12 mouse cellular contexts compared by ENCODE assay signal in genomic region chr15:18844807-18845206, GRCm38 (mm10). TPM values are rescaled to one million over a fixed set of nuclear protein-coding genes. Genes with fewer than 3 reads are reported as not detected.
DNase-seq lines count a peak whose midpoint lies in the region; ATAC-seq lines count a peak whose summit lies in the region.
"Had no signal": no experiment of that assay in that cellular context is flagged by ENCODE, and none has a peak within 500 bp of the region (broad histone marks: within the 10 kb centered on the region; RNA-seq: fewer than 3 reads in every experiment).

No protein-coding gene starts in this region.

- H3K4me1 ChIP-seq in heart, embryonic 13.5 days, result peaks cover 4% of the 10 kb centered on the region; the same call in 1 of the 2 replicates
- H3K4me1 ChIP-seq in midbrain, embryonic 14.5 days (ENCODE audit: control insufficient read depth, insufficient read depth, low read length), result no peaks in the 10 kb centered on the region
- H3K4me1 ChIP-seq in midbrain, embryonic 11.5 days (ENCODE audit: control insufficient read depth, insufficient read depth, low read length), result no peaks in the 10 kb centered on the region
- H3K4me1 ChIP-seq in limb, embryonic 10.5 days, result peaks cover 9% of the 10 kb centered on the region
- H3K4me1 ChIP-seq: limb, embryonic 15.5 days had no signal

- no peak for DNase-seq in heart, postnatal 36 days
- DNase-seq in midbrain, embryonic 14.5 days, result peak; percentile 37
- DNase-seq in midbrain, embryonic 11.5 days (ENCODE audit: low spot score, missing footprints), result no peak
- DNase-seq in limb, embryonic 10.5 days (ENCODE audit: low spot score), result peak; percentile 30
- no peak for DNase-seq in right cerebral cortex, postnatal 25 days
- DNase-seq: heart, adult 18-20 months; kidney, postnatal 36 days; thymus, postnatal 14 days had no signal

- H3K27ac ChIP-seq in heart, embryonic 13.5 days (replicated peaks), result no peak overlapping the region
- peak overlapping the region; percentile 38; the same call in 1 of the 2 replicates for H3K27ac ChIP-seq in midbrain, embryonic 14.5 days (replicated peaks; ENCODE audit: low read depth, low read length)
- H3K27ac ChIP-seq in midbrain, embryonic 11.5 days (ENCODE audit: low read depth, low read length), result no peak overlapping the region
- H3K27ac ChIP-seq in limb, embryonic 10.5 days, result no peak overlapping the region
- H3K27ac ChIP-seq: limb, embryonic 15.5 days; macrophage had no signal

- H3K4me2 ChIP-seq in heart, embryonic 13.5 days, result peak overlapping the region; percentile 54
- peak overlapping the region; percentile 28 for H3K4me2 ChIP-seq in midbrain, embryonic 14.5 days (ENCODE audit: low read length)
- H3K4me2 ChIP-seq in midbrain, embryonic 11.5 days, result no peak overlapping the region
- H3K4me2 ChIP-seq: limb, embryonic 15.5 days had no signal

- H3K9me3 ChIP-seq in heart, embryonic 13.5 days, result no peaks in the 10 kb centered on the region; the same call in 1 of the 2 replicates
- H3K9me3 ChIP-seq in midbrain, embryonic 14.5 days (ENCODE audit: control insufficient read depth, low read length), result peaks cover 3% of the 10 kb centered on the region; the same call in 1 of the 2 replicates
- H3K9me3 ChIP-seq in midbrain, embryonic 11.5 days (ENCODE audit: control insufficient read depth, low read length), result no peaks in the 10 kb centered on the region
- H3K9me3 ChIP-seq in limb, embryonic 10.5 days (replicated peaks), result no peaks in the 10 kb centered on the region
- H3K9me3 ChIP-seq: limb, embryonic 15.5 days had no signal

- H3K9ac ChIP-seq in heart, embryonic 13.5 days, result no peak overlapping the region
- H3K9ac ChIP-seq in midbrain, embryonic 14.5 days (replicated peaks; ENCODE audit: low read length), result no peak overlapping the region
- no peak overlapping the region for H3K9ac ChIP-seq in midbrain, embryonic 11.5 days (ENCODE audit: low read length)
- H3K9ac ChIP-seq: limb, embryonic 15.5 days had no signal

- intact Hi-C loops in heart, postnatal 36 days (cut with DNase I), result no loop called here

- ATAC-seq in heart, embryonic 13.5 days (ENCODE audit: extremely low read depth, insufficient number of reproducible peaks, low FRiP score, low TSS enrichment), result no peak
- ATAC-seq in midbrain, embryonic 14.5 days (ENCODE audit: low FRiP score, low TSS enrichment), result no peak
- no peak for ATAC-seq in midbrain, embryonic 11.5 days (ENCODE audit: low FRiP score)
- no peak for ATAC-seq in inflammation-experienced regulatory T-cells, adult 6 months

- H3K27me3 ChIP-seq in heart, embryonic 13.5 days (replicated peaks), result no peaks in the 10 kb centered on the region
- H3K27me3 ChIP-seq in midbrain, embryonic 14.5 days (ENCODE audit: control insufficient read depth, insufficient read depth, low read length), result no peaks in the 10 kb centered on the region
- H3K27me3 ChIP-seq in midbrain, embryonic 11.5 days (ENCODE audit: control insufficient read depth, insufficient read depth, low read length), result no peaks in the 10 kb centered on the region
- H3K27me3 ChIP-seq in limb, embryonic 10.5 days (ENCODE audit: low read depth, poor library complexity, severe bottlenecking), result no peaks in the 10 kb centered on the region
- H3K27me3 ChIP-seq: limb, embryonic 15.5 days had no signal

- no peaks in the 10 kb centered on the region for H3K36me3 ChIP-seq in heart, embryonic 13.5 days
- no peaks in the 10 kb centered on the region for H3K36me3 ChIP-seq in midbrain, embryonic 14.5 days (ENCODE audit: control insufficient read depth, insufficient read depth, low read length)
- H3K36me3 ChIP-seq in midbrain, embryonic 11.5 days (ENCODE audit: control insufficient read depth, insufficient read depth, low read length), result no peaks in the 10 kb centered on the region
- no peaks in the 10 kb centered on the region for H3K36me3 ChIP-seq in limb, embryonic 10.5 days
- H3K36me3 ChIP-seq: limb, embryonic 15.5 days had no signal

- peak overlapping the region; percentile 20; the same call in 1 of the 2 replicates for H3K4me3 ChIP-seq in heart, embryonic 13.5 days
- no peak overlapping the region for H3K4me3 ChIP-seq in midbrain, embryonic 14.5 days (replicated peaks; ENCODE audit: low read depth, low read length)
- no peak overlapping the region for H3K4me3 ChIP-seq in midbrain, embryonic 11.5 days (ENCODE audit: low read depth, low read length)
- H3K4me3 ChIP-seq in limb, embryonic 10.5 days, result no peak overlapping the region
- H3K4me3 ChIP-seq: limb, embryonic 15.5 days had no signal

- 45% methylated on average over 5 of the region's 5 CpGs for WGBS in heart, embryonic 13.5 days
- 52% methylated on average over 5 of the region's 5 CpGs for WGBS in midbrain, embryonic 14.5 days
- WGBS in midbrain, embryonic 11.5 days, result 57% methylated on average over 5 of the region's 5 CpGs
- 49% methylated on average over 5 of the region's 5 CpGs for WGBS in limb, embryonic 10.5 days

RNA-seq across cellular contexts. Expression of gene Cdh10, which starts 26.1 kb away (rescaled TPM):
- polyA plus RNA-seq in heart, embryonic 13.5 days (2015; fragmentation: Nextera tagmentation; extraction: Ambion mirVana), result 1.0 and 1.4 TPM in 2 replicates
- total RNA-seq in heart, postnatal 36 days (2021), result not detected
- 24.5 and 25.0 TPM in 2 replicates for polyA plus RNA-seq in midbrain, embryonic 14.5 days (2014; fragmentation: Nextera tagmentation; extraction: Ambion mirVana)
- polyA plus RNA-seq in midbrain, embryonic 11.5 days (2014; fragmentation: Nextera tagmentation; extraction: Ambion mirVana), result 6.4 and 8.4 TPM in 2 replicates
- polyA plus RNA-seq in limb, embryonic 10.5 days (2016; fragmentation: Nextera tagmentation; extraction: Ambion mirVana), result 0.41 and 1.7 TPM in 2 replicates
- under 1 TPM in 2 of 3 experiments, not detected in 1; 0.20 to 0.30 TPM for polyA plus RNA-seq in inflammation-experienced regulatory T-cells, adult 6 months (2017; shearing (Covaris generic))
- total RNA-seq: heart, adult 18-20 months had no signal
- polyA plus RNA-seq: macrophage had no signal

Comparison
In these comparisons a context has a peak if more than half of its experiments do, and no peak if none do; other contexts are left out.
1. DNase-seq: peak in midbrain, embryonic 14.5 days (single experiment) and limb, embryonic 10.5 days (single experiment); none in heart, postnatal 36 days (0 of 2), midbrain, embryonic 11.5 days (single experiment) and right cerebral cortex, postnatal 25 days (single experiment).